In genomic region chr3:107695948-107696881, GRCm38 (mm10) we compare ENCODE assay signal across 8 mouse cellular contexts. TPM values are rescaled to one million over a fixed set of nuclear protein-coding genes. Genes with fewer than 3 reads are reported as not detected.
DNase-seq lines count a peak whose midpoint lies in the region; ATAC-seq lines count a peak whose summit lies in the region.

TSS of gene Ahcyl1 (minus strand) at chr3:107696560.

- peak within 1 kb of the TSS; percentile 79 for H3K4me3 ChIP-seq in hindbrain, embryonic 16.5 days (ENCODE audit: low read length)
- H3K4me3 ChIP-seq in macrophage (ENCODE audit: inconsistent target): peak within 1 kb of the TSS; percentile 70

- no peaks in the 10 kb centered on the region for H3K36me3 ChIP-seq in hindbrain, embryonic 16.5 days (ENCODE audit: control insufficient read depth, insufficient read depth, low read length)
- no peaks in the 10 kb centered on the region for H3K36me3 ChIP-seq in macrophage (ENCODE audit: inconsistent target)

- peak; percentile 91 for DNase-seq in WW6 (ENCODE audit: low read depth, low spot score)
- DNase-seq in cerebellum, postnatal 4 days (ENCODE audit: low spot score in 2 of 2): peak; percentile 98
- peak; percentile 99 for DNase-seq in gastrocnemius, adult 18-20 months (ENCODE audit: low spot score)
- DNase-seq in left cerebral cortex, adult 18-20 months (ENCODE audit: low spot score in 2 of 2): peak; percentile 99
- DNase-seq in right cerebral cortex, adult 18-20 months: peak; percentile 99
- peak; percentile 97 for DNase-seq in urinary bladder, postnatal 10 days (ENCODE audit: low spot score)

- H3K27me3 ChIP-seq in hindbrain, embryonic 16.5 days (replicated peaks; ENCODE audit: control insufficient read depth, insufficient read depth, low read length): no peaks in the 10 kb centered on the region; the same call in 1 of the 2 replicates

- peak within 1 kb of the TSS; percentile 92 for H3K9ac ChIP-seq in hindbrain, embryonic 16.5 days (ENCODE audit: low read depth, low read length)

- peak within 1 kb of the TSS; percentile 87 for H3K4me2 ChIP-seq in hindbrain, embryonic 16.5 days (ENCODE audit: low read length)

- H3K79me2 ChIP-seq in macrophage (ENCODE audit: inconsistent target): peaks cover 47% of the 10 kb centered on the region

- under 1% methylated on average over 93 of the region's 93 CpGs for WGBS in hindbrain, embryonic 16.5 days
- WGBS in macrophage (ENCODE audit: missing documents): 1% methylated on average over 80 of the region's 93 CpGs

- H3K27ac ChIP-seq in hindbrain, embryonic 16.5 days (ENCODE audit: low read depth, low read length): peak within 1 kb of the TSS; percentile 95
- H3K27ac ChIP-seq in macrophage: peak within 1 kb of the TSS; percentile 52

- ATAC-seq in hindbrain, embryonic 16.5 days: peak; percentile 99

- no peaks in the 10 kb centered on the region for H3K9me3 ChIP-seq in hindbrain, embryonic 16.5 days (ENCODE audit: control insufficient read depth, low read length)

- peaks cover 30% of the 10 kb centered on the region for H3K4me1 ChIP-seq in hindbrain, embryonic 16.5 days (ENCODE audit: control insufficient read depth, insufficient read depth, low read depth, low read length)

RNA-seq across cellular contexts. Expression of gene Ahcyl1, which starts in this region (rescaled TPM):
- 10 to 100 TPM; 25.0 to 30.9 TPM for total RNA-seq in gastrocnemius, adult 18-20 months (2021)
- 116 and 117 TPM in 2 replicates for polyA plus RNA-seq in hindbrain, embryonic 16.5 days (2015; fragmentation: Nextera tagmentation; extraction: Ambion mirVana)
- 100 to 1,000 TPM; 305 to 328 TPM for total RNA-seq in left cerebral cortex, adult 18-20 months (2021)
- total RNA-seq in macrophage (2018; cell fraction: chromatin; rRNA removed): 100 to 1,000 TPM; 119 to 230 (median 170) TPM
- total RNA-seq in macrophage (2018; cell fraction: cytosol; rRNA removed): 10 to 100 TPM; 64.4 to 82.4 (median 69.8) TPM
- 100 to 1,000 TPM in 19 of 26 experiments, 10 to 100 TPM in 7; 83.8 to 167 (median 116) TPM for total RNA-seq in macrophage (2018; cell fraction: nucleus; rRNA removed)
- 55.7 to 68.7 TPM (median 62.3 TPM) in 3 replicates for polyA plus RNA-seq in macrophage (2018)

Comparison
In these comparisons a context has a peak if more than half of its experiments do, and no peak if none do; other contexts are left out.
1. Peak in every context shown above with its lines: DNase-seq, ATAC-seq, H3K4me3 ChIP-seq and H3K27ac ChIP-seq.
2. RNA of gene Ahcyl1 (total RNA-seq): 305 to 328 TPM in left cerebral cortex, adult 18-20 months; 25.0 to 30.9 TPM in gastrocnemius, adult 18-20 months; every median in the first group is over 4 times any median in the second.